Mouse (Mus musculus) cerebellum, adult 11 months (tissue): ENCODE measurements at regions not wholly inside any gene's neighbourhood (a gene's known extent, or its start where the extent isn't known, plus 50 kb on each side); places are given as distances from the start of the nearest gene placed in this dataset.

Experiments
- DNase-seq: peaks from one replicate; pipeline ENCODE4 v3.0.0; 2022

DNA sequence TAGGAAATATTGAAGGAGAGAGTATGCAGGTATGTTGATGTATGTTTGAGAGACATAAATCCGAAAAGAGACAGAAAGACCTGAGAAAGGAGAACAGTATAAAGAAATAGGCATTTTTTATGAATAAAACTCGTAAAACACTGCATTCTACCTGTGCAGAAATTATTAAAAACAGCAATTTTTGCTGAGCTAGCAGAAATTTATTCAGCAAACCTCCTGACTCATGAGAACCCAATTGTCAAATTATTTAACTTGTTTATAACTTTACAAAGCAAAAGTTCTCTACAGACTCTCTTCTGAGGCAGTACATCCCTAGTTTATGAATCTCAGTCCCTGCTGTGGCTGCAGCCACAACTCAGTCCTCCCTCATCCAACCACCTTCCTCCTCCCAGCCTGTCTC, 191.0 kb upstream of the Noct start:
- DNase-seq: no peak

GRCm38 (mm10) chr3:51036700-51037306, 187.4 kb upstream of the Noct start:
- no peak for DNase-seq

- no peak for DNase-seq
Measured at GRCm38 (mm10) chr3:51042223-51042846, 181.9 kb upstream of the Noct start.

DNA sequence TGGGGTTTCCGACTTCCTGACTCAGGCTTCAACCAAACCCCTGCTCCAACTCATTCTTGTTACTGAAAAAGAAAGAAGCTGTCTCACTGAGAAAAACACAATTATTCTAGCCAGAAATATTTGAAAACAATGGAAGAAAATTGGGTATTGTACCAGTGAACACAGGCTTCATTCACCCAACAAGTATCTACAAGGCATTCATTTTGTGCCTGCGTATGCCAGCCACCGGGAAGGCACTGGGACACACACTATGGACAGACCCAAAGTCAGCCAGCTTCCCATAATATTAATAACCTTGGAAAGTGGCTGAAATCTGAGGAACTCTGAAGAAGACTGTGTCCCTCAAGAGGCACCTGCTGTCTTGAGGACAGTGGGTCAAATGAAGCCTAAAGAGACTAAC, 175.5 kb upstream of the Noct start:
- DNase-seq: no peak

- no peak for DNase-seq
Measured at GRCm38 (mm10) chr3:51050156-51050555, 174.1 kb upstream of the Noct start.

GRCm38 (mm10) chr3:51055004-51055403, 169.2 kb upstream of the Noct start:
- no peak for DNase-seq

DNA sequence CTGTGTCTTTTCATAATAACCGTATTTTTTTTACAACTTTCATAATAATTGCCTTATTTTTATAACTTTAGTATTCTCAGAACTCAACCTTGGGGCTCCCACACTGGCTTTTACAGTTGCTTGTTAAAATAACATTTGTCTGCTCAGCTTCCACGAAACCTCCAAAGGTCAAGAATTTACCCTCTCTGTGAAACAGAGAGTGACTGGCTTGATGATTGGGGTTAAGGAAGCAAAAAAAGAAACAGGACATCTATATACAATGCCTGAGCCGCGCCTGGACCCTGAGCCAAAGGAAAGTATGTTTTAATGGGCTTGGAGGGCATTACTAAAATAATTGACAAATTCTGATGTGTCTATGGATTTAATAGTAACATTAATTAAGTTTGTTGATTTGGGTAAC, 160.0 kb upstream of the Noct start:
- no peak for DNase-seq

DNA sequence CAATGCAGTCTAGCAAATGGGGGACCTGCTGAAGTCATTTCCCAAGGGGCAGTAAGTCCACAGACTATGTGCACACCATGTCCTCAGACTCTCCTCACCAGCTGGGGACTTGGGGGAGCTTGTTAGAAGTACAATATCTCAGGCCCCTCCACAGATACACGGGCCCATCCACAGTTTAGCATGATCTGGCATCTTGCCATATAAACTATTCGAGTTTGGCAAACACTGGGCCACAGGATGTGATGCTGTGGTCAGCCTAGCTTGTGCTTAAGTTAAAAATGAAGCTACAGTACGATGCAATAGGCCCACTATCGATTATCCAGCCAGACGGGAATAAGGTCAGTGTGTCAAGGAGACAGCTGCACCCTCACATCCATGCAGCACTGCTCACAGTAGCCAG, 157.9 kb upstream of the Noct start:
- DNase-seq: no peak

DNA sequence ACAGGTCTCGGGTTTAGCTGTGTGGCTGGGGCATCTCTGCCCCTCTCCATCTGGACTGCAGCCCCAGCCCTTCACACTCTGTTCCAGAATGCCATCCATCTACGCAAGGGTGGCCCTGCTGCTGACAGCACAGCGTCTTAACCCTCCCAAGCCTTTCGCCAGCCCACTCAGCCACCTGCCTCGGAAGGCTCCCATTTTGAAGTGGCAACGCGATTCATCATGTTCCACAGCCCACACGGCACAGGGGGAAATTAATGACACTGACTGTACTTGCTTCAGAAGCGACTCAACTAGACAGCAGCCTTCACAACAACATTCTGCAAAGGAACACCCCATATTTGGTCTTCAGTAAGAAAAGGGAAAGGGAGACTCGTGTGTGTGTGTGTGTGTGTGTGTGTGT, 151.8 kb upstream of the Noct start:
- DNase-seq: no peak

- no peak for DNase-seq
Measured at GRCm38 (mm10) chr3:51073003-51073679, 151.1 kb upstream of the Noct start.

DNA sequence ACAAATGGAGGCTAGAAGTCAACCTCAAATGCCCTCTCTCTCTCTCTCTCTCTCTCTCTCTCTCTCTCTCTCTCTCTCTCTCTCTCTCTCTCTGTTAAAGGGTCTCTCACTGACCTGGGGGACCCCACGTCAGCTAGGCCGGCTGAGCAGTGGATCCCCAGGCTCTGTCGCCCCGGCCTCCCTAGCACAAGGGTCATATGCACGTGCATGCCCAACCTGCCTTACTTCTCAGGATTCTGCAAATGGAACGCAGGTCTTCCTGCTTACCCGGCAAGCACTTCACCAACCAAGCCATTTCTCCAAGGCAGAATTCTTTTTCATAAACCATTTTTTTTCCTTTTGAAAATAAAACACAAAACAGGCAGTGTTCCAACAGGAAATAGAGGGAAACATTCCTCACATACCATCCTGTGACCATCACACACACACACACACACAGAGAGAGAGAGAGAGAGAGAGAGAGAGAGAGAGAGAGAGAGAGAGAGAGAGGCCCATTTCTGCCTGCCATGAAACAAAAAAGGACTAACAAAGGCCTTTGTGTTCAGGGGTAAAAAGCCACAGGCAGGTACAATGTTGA, 150.4 kb upstream of the Noct start:
- DNase-seq: no peak

DNA sequence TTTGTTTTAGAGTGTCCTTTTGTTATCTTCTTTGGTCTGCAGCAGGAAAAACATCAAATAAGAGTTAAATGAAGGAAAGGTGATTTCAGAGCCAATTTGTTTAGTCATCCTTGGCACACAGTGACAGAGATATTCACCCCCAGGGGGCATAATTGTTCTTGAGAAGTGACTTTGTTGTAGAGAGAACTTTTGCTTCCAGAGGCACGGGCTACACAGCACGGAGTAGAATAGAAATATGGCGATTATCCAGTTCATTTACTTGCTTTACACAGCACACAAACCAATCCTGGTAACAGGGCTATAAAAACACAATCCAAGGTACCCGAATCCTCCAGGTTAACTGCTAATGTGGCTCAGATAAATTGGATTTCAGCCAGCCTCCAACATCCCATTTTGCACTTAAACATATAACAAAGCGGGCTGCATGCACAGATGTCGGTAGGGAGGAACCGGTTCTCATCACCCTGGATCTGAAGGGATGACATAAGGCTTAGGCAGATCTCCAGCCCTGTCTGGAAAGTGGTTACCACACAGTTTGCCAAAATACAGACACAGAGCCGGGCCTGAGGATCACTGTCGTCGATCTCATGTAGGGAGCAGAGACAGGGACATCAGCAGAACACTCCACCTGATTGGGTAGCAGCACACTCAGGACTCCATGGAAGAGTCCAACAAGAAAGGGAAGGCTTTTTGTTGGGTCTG, 148.9 kb upstream of the Noct start:
- peak; percentile 26 for DNase-seq

DNA sequence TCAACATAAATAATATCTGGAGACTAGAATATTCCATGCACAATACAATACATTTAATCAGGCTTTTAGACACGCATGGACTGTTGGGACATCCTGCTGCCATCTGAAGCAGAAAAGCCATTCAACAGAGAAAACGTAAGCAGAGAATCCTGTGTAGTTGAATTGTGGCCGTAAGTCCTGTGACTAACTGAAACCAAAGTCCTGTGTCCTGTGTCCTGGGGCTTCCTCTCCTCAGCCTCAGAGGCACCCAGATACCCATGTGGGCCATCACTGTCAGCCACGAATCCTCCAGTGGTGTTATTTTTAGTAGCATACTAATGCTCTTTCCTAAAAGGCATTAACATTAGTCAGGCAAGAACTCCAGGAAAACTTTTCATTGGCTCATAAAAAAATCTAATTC, 145.8 kb upstream of the Noct start:
- no peak for DNase-seq

DNA sequence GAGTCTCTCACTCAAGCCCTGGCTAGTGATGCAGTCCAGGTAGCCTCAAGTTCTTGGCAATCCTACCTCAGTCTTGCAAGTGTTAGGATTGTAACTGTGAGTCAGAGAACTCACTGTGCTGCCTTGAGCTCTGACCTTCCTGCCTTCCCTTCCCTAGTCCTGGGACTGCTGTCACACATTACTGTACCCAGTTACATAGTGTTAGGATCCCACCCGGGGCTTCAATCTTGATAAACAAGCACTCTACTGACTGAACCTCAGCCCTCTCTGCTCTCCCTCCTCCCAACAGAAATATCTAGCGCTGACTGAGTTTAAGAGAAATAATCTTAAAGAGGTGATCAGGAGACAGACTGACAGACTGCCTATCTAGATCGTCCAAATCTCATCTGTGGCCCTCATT, 143.8 kb upstream of the Noct start:
- DNase-seq: no peak

DNA sequence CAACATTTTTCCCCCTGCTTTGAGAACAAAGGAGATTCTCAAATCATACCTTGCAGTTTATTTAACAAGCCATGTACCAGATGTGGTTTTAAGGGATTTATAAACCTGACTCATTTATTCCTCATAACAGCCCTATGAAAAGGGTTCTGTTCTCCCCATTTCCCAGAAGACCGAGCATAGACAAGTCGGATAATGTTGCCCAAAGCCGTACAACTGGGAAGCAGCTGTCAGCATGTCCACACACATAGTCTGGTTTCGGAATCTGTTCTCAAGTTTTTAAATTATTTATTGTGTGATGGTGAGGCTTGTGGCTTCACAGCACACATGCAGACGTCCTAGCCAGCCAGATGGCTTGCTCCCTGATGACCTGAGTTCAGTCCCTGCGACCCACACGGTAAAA, 143.4 kb upstream of the Noct start:
- DNase-seq: no peak

DNA sequence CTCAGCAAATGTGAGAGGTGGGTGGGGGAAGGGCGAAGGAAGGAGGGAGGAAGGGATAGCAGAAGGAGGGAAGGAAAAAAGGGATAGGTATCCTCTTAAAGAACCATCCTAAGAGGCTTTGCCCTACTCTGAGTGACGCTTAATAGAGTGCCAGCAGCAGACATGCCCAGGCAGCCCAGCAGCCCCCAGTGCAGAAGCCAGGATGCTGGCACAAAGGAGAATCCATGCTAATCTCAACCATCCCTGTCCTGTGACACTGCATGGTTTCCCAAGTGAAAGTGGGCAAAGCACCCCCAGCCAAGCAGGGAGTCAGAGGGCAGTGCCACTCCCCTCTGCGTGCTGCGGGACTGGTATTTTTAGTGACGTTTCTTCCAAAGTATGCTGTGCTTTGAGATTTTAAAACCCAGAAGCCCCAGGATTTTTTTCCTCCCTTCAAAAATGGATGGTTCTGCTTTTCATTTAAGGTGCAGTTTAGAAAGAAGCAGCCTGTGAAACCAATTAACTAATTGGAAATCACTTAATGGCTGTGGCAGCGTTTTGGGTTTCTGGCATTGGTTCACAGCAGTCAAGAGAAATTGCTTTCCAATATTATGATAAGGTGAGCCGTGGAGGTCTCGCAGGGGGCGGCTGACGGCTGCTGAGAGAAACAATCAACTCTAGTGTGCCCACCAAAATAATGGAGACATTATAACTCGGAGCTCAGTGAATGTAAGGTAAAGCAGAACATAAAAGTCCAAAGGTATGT, 141.2 kb upstream of the Noct start:
- no peak for DNase-seq

DNA sequence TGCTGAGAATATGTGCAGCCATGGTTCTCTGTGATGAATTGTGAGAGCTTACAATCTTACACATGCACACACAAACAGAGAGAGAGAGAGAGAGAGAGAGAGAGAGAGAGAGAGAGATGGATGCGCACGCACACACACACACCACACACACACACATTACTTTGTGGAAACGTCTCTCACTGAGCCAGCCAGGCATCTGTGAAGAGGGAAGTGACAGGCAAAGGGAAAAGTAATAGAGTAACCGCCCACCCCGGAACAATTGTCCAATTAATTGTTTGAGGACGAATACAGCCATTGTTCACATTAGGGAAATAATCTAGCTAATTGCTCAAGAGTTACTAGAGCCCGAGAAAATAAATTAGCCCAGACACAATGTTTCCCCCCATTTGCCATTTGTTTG, 140.7 kb upstream of the Noct start:
- no peak for DNase-seq

GRCm38 (mm10) chr3:51086441-51086849, 137.8 kb upstream of the Noct start:
- DNase-seq: no peak

- DNase-seq: no peak
Measured at GRCm38 (mm10) chr3:51087076-51087475, 137.2 kb upstream of the Noct start.

- no peak for DNase-seq
Measured at GRCm38 (mm10) chr3:51089036-51089669, 135.1 kb upstream of the Noct start.

DNA sequence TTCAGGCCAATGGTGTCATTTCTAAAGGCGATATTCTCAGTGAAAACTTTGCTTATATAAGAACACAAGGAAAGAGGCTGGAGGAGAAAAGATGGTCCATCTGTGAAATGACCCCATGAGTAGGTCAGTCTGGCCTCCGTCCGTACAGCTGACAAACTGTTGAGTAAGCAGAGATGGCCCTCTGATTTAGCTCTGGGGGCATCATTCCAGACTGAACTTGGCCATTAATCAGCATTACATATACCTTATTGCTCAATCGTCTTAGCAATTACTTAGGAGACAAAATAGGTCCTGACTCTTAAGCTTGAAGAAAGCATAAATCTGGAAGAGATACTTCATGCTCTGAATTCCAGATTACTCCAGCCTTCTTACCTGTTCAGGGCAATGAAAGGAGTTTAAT, 132.8 kb upstream of the Noct start:
- no peak for DNase-seq
